Mouse (Mus musculus) effector memory CD4-positive, alpha-beta T cell, adult 7 months (primary cell): ENCODE data around the gene Tsfm. TPM values are rescaled to one million over a fixed set of nuclear protein-coding genes. Genes with fewer than 3 reads are reported as not detected.

Source experiments
- polyA plus RNA-seq: library from polyadenylated mRNA; unstranded; fragments of 100-300 nt; shearing (Covaris generic); gene quantifications from one replicate; pipeline ENCODE4 v1.2.1, GENCODE M21; 2017

The Tsfm gene
- 21.8 TPM for polyA plus RNA-seq

GRCm38 (mm10) chr10:127030336-127031296 is at the start of gene Tsfm:
Tsfm (minus strand) TSS chr10:127030840.

DNA sequence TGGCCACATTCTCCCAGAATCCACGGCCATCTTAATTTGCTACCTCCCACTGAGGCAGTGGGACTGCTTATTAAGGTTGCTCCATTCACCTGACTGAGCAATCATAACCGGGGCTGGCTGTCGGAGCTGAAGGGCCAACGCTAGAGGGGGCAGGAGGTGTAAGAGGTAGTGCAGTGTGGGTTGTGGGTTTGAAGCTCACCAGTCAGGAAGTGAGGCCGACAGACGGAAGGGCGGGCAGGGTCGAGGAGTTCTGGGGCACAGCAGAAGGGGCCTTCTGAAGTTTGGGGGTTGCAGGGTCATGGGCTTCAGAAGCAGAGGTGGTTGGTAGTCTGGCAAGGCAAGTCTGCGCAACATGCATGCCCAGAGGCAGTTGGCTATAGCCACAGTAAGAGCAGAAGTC is 44.4 kb upstream of the Tsfm start, which contains the start of gene Agap2:
Agap2 (plus strand) TSS at position 205 of the 400 bp plus-strand sequence.

GRCm38 (mm10) chr10:127070190-127071121 is 39.8 kb upstream of the Tsfm start, which contains the start of gene Tspan31:
Tspan31 (minus strand) TSS chr10:127070264.

DNA sequence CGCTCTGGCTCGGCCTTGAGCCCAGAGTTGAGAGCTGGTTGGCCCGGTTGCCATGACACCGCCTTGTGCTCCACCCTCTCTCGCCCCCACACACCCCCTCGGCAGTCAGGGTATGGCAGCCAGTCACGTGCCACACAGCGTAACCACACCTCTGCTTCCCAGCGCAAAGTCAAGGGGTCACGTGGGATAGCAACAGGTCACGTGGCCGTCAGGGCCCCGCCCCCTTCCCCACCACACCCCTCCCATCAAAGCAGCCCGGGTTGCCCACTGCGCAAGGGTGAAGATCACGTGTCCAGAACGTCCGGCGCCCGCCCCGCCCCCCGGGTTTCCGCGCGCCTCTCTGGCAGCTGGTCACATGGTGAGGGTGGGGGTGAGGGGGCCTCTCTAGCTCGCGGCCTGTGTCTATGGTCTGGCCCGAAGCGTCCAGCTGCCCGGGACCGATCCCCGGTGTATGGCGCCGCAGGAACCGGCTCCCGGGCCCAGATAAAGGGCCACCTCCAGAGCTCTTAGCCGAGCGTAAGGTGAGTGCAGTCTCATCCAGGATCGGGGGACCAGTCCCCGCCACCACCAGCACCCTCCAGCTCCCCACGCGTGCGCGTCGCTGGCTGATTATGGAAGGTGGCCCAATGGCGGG is 32.7 kb upstream of the Tsfm start, which contains the start of gene Cdk4:
Cdk4 (plus strand) TSS at position 296 of the 634 bp plus-strand sequence.

DNA sequence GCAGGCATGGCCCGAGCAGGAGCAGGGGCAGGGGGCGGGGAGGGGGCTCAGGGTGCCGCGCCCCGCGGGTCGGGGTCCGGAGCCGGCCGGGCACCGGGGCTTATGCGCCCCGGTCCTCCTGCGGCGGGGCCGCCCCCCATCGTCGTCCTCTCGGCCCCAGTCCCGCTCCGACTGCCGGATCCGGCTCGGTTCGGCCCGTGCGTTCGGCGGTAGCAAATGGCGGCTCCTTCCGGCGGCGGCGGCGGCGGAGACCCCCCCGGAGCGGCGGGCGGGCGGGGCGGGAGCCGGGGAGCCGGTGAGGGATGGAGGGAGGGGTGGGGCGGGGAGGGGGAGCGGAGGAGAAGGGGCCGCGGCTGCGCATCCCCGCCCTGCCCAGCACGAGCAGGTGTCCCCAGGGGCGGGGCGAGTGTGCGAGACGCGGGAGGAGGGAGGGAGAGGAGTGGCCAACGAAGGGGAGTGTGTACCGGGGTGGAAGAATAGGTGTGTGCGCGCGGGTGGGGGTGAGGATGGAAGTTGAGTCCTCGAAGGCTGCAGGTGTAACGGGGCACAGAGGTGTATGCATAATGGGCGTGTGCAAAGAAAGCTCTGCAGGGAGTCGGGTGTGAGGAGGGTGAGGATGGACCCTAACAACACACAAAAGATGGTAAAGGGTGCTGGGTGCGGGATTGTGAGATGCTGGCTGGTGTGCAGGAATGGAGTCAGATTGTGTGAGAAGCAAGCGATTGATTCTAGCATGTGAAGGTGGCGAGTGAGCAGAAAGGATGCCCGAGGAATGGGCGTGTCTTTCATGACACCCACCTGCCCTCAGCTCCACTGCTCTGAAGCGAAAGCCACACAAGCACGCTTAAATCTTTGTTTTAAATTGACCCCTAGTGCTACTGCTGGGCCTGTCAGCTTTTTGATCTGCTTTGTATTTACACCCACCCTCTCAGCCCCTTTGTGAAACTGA is 29.6 kb upstream of the Tsfm start, which contains the start of gene March9:
March9 (minus strand) TSS at position 217 of the 949 bp plus-strand sequence.

GRCm38 (mm10) chr10:127047954-127048353 is 17.3 kb upstream of the Tsfm start, which contains the start of gene Cyp27b1:
Cyp27b1 (plus strand) TSS chr10:127048250.

GRCm38 (mm10) chr10:127041274-127041766 is 10.7 kb upstream of the Tsfm start, which contains the start of the genes Mettl1 and Eef1akmt3:
Mettl1 (plus strand) TSS chr10:127041414.
Eef1akmt3 (minus strand) TSS chr10:127041513.

GRCm38 (mm10) chr10:127000529-127000928 is 30.1 kb downstream of the Tsfm start, which contains the start of gene Avil:
Avil (plus strand) TSS chr10:127000709.

GRCm38 (mm10) chr10:126978277-126978994 is 52.2 kb downstream of the Tsfm start, which contains the start of gene Ctdsp2:
Ctdsp2 (plus strand) TSS chr10:126978717.

Other genes with a start within 250 kb of the Tsfm start
- gene Atp23, start 129.5 kb downstream of the Tsfm start, polyA plus RNA-seq, result 7.2 TPM
- 38.2 TPM for gene Ctdsp2, start 52.1 kb downstream of the Tsfm start, polyA plus RNA-seq
- not detected for gene Avil, start 30.1 kb downstream of the Tsfm start, polyA plus RNA-seq
- gene Mettl1, start 10.6 kb upstream of the Tsfm start, polyA plus RNA-seq, result 15.7 TPM
- 0.60 TPM for gene Eef1akmt3, start 10.7 kb upstream of the Tsfm start, polyA plus RNA-seq
- gene Cyp27b1, start 17.4 kb upstream of the Tsfm start, polyA plus RNA-seq, result not detected
- gene March9, start 29.3 kb upstream of the Tsfm start, polyA plus RNA-seq, result 1.4 TPM
- 188 TPM for gene Cdk4, start 32.7 kb upstream of the Tsfm start, polyA plus RNA-seq
- gene Tspan31, start 39.4 kb upstream of the Tsfm start, polyA plus RNA-seq, result 142 TPM
- gene Agap2, start 44.4 kb upstream of the Tsfm start, polyA plus RNA-seq, result 13.2 TPM
- gene Os9, start 90.3 kb upstream of the Tsfm start, polyA plus RNA-seq, result 197 TPM
- 801 TPM for gene B4galnt1, start 134.4 kb upstream of the Tsfm start, polyA plus RNA-seq
- 11.3 TPM for gene Slc26a10, start 149.8 kb upstream of the Tsfm start, polyA plus RNA-seq
- gene Arhgef25, start 159.2 kb upstream of the Tsfm start, polyA plus RNA-seq, result not detected
- 90.2 TPM for gene Dtx3, start 164.9 kb upstream of the Tsfm start, polyA plus RNA-seq
- gene Pip4k2c, start 180.7 kb upstream of the Tsfm start, polyA plus RNA-seq, result 26.3 TPM
- gene Kif5a, start 232.5 kb upstream of the Tsfm start, polyA plus RNA-seq, result 0.06 TPM
- gene Dctn2, start 235.5 kb upstream of the Tsfm start, polyA plus RNA-seq, result 69.5 TPM